Mouse (Mus musculus): Measurements from ENCODE around the gene Sh3gl3. TPM values are rescaled to one million over a fixed set of nuclear protein-coding genes. Genes with fewer than 3 reads are reported as not detected.
"Not testable (repeated sequence)": the region's sequence is repeated elsewhere in the genome, so short reads cannot be mapped to it uniquely, and the experiment has no call there.

Gene Sh3gl3
- polyA plus RNA-seq, 1 experiment = 0.30 TPM

DNA sequence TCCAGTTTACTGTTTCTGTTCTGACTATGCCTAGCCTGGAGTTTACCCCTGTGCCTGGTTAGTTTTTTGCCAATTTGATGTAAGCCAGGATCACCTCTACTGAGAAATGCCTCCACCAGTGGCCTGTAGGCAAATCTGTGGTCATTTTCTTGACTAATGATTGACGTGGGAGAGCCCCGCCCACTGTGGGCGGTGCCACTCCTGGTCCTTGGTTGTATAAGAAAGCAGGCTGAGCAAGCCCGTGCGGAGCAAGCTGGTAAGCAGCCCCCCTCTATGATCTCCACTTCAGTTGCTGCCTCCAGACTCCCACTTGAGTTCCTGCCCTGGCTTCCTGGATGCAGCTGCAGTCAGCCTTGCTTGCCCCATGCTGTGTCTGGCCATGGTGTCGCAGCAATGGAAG, 83.3 kb downstream of the Sh3gl3 start:
- WGBS = 65% methylated on average over 6 of the region's 6 CpGs
- Histone ChIP-seq H3K4me1 (ENCODE audit: control insufficient read depth, insufficient read depth, insufficient read length, low read length) (no peaks in the 10 kb centered on the region), H3K4me3 (ENCODE audit: low read depth, low read length) (no peak overlapping the region), H3K36me3 (ENCODE audit: control insufficient read depth, insufficient read depth, low read length) (no peaks in the 10 kb centered on the region), H3K27ac (ENCODE audit: insufficient read depth, low read depth, low read length) (no peak overlapping the region), H3K27me3 (ENCODE audit: control insufficient read depth, insufficient read depth, low read length) (no peaks in the 10 kb centered on the region)
- no peak for TF ChIP-seq CTCF (IDR thresholded peaks at IDR 0.05; ENCODE audit: extremely low read depth, insufficient read length, insufficient replicate concordance, low read depth, low read length)
- no peak for TF ChIP-seq POLR2A (IDR thresholded peaks at IDR 0.05; ENCODE audit: low read depth, low read length)

GRCm38 (mm10) chr7:82257530-82257929, 83.9 kb downstream of the Sh3gl3 start:
- Histone ChIP-seq H3K4me3 (ENCODE audit: low read depth, low read length) (no peak overlapping the region), H3K36me3 (ENCODE audit: control insufficient read depth, insufficient read depth, low read length) (no peaks in the 10 kb centered on the region), H3K27ac (ENCODE audit: insufficient read depth, low read depth, low read length) (no peak overlapping the region), H3K27me3 (ENCODE audit: control insufficient read depth, insufficient read depth, low read length) (no peaks in the 10 kb centered on the region), H3K4me1 (ENCODE audit: control insufficient read depth, insufficient read depth, insufficient read length, low read length) (no peaks in the 10 kb centered on the region)
- TF ChIP-seq POLR2A (IDR thresholded peaks at IDR 0.05; ENCODE audit: low read depth, low read length) (no peak), CTCF (IDR thresholded peaks at IDR 0.05; ENCODE audit: extremely low read depth, insufficient read length, insufficient replicate concordance, low read depth, low read length) (no peak)
- WGBS = 86% methylated on average over 4 of the region's 4 CpGs

DNA sequence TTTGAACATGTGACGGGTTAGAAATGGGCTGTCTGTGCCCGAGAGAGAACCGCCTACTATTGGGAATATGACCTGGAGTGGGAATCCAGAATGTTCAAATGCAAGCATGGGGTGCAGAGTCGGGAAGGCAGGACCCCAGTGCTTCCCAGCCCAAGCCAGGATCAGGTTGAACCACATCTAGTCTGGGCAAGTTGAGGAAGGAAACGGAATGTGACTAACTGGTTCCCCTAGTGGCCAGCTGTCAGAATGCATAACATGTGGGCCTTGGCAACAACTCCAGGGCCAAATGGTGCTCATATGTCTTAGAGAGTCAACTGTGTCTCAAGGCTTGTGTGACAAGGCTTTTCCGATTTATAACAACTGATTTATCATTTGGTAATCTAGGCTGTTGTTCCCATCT, 86.6 kb downstream of the Sh3gl3 start:
- Histone ChIP-seq H3K27me3 (ENCODE audit: control insufficient read depth, insufficient read depth, low read length) (no peaks in the 10 kb centered on the region), H3K4me1 (ENCODE audit: control insufficient read depth, insufficient read depth, insufficient read length, low read length) (no peaks in the 10 kb centered on the region), H3K27ac (ENCODE audit: insufficient read depth, low read depth, low read length) (no peak overlapping the region), H3K36me3 (ENCODE audit: control insufficient read depth, insufficient read depth, low read length) (no peaks in the 10 kb centered on the region), H3K4me3 (ENCODE audit: low read depth, low read length) (no peak overlapping the region)
- 67% methylated on average over 6 of the region's 6 CpGs for WGBS
- TF ChIP-seq POLR2A (IDR thresholded peaks at IDR 0.05; ENCODE audit: low read depth, low read length) (no peak), CTCF (IDR thresholded peaks at IDR 0.05; ENCODE audit: extremely low read depth, insufficient read length, insufficient replicate concordance, low read depth, low read length) (peak; percentile 44; the same call in 1 of the 2 replicates)

DNA sequence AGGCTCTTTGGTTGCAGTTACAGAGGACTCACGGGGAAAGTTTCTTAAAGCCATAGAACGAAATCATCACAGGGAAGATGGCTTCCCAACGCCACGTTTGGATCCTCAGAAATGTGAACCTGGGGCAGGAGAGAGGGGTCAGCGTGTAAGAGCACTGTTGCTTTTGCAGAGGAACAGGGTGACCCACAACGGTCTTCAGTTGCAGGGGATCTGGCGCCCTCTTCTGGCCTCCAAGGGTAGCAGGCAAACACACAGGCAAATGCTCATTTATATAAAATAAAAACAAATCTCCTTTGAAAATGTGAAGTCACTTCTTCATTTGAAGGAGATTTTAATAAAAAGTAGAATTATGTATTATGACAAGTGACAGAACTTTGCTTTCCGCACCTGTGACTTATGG, 89.5 kb downstream of the Sh3gl3 start:
- TF ChIP-seq POLR2A (IDR thresholded peaks at IDR 0.05; ENCODE audit: low read depth, low read length) = no peak
- peak; percentile 79; the same call in 1 of the 2 replicates for TF ChIP-seq CTCF (IDR thresholded peaks at IDR 0.05; ENCODE audit: extremely low read depth, insufficient read length, insufficient replicate concordance, low read depth, low read length)
- 25% methylated on average over 8 of the region's 8 CpGs for WGBS

DNA sequence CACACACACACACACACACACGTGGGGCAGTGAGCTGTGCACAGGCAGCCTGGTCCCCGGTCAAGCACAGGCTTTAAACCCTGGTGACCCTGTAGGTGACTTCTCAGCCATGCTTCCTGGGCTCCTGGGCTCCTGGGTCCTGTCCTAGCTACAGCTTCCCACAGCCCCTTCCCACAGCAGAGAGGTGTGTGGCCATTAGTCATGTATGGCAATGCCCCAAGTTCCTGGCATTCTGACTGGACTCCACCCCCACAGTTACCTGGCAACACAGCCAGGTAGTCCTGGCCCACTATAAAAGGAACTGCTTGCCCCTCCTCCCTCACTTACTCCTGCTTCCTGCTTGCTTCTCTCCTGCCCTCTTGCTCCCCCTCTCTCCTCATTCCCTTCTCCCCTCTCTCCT, 90.5 kb downstream of the Sh3gl3 start:
- Histone ChIP-seq H3K4me1 (ENCODE audit: control insufficient read depth, insufficient read depth, insufficient read length, low read length) (no peaks in the 10 kb centered on the region), H3K27me3 (ENCODE audit: control insufficient read depth, insufficient read depth, low read length) (no peaks in the 10 kb centered on the region), H3K36me3 (ENCODE audit: control insufficient read depth, insufficient read depth, low read length) (no peaks in the 10 kb centered on the region), H3K27ac (ENCODE audit: insufficient read depth, low read depth, low read length) (no peak overlapping the region), H3K4me3 (ENCODE audit: low read depth, low read length) (no peak overlapping the region)
- no peak for TF ChIP-seq CTCF (IDR thresholded peaks at IDR 0.05; ENCODE audit: extremely low read depth, insufficient read length, insufficient replicate concordance, low read depth, low read length)
- no peak for TF ChIP-seq POLR2A (IDR thresholded peaks at IDR 0.05; ENCODE audit: low read depth, low read length)
- 49% methylated on average over 2 of the region's 2 CpGs for WGBS

More for the DNA sequence above, 89.5 kb downstream of the Sh3gl3 start:
- no peaks in the 10 kb centered on the region for H3K4me1 ChIP-seq (ENCODE audit: control insufficient read depth, insufficient read depth, insufficient read length, low read length)
- no peaks in the 10 kb centered on the region for H3K36me3 ChIP-seq (ENCODE audit: control insufficient read depth, insufficient read depth, low read length)
- no peak overlapping the region for H3K27ac ChIP-seq (ENCODE audit: insufficient read depth, low read depth, low read length)
- no peak overlapping the region for H3K4me3 ChIP-seq (ENCODE audit: low read depth, low read length)
- H3K27me3 ChIP-seq (ENCODE audit: control insufficient read depth, insufficient read depth, low read length) = no peaks in the 10 kb centered on the region

DNA sequence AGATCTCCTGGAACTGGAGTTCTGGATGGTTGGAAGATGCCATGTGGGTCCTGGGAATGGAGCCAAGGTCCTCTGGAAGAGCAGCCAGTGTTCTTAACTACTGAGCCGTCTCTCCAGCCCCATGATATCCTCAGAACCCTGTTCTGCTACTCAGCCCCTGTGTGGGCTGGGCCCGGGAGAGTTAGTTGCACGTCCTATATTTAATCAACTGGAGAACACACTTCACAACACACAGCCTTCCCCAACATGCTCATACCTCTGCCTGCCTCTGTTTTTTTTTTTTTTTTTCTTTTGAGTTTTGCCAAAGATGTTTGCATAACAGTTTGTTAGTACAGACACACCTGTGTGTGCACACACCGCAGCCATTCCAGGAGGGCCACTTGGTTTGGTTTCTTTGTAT, 91.7 kb downstream of the Sh3gl3 start:
- 54% methylated on average over 4 of the region's 4 CpGs for WGBS
- Histone ChIP-seq H3K4me1 (ENCODE audit: control insufficient read depth, insufficient read depth, insufficient read length, low read length) (no peaks in the 10 kb centered on the region), H3K27ac (ENCODE audit: insufficient read depth, low read depth, low read length) (no peak overlapping the region), H3K4me3 (ENCODE audit: low read depth, low read length) (no peak overlapping the region), H3K36me3 (ENCODE audit: control insufficient read depth, insufficient read depth, low read length) (no peaks in the 10 kb centered on the region), H3K27me3 (ENCODE audit: control insufficient read depth, insufficient read depth, low read length) (no peaks in the 10 kb centered on the region)
- TF ChIP-seq CTCF (IDR thresholded peaks at IDR 0.05; ENCODE audit: extremely low read depth, insufficient read length, insufficient replicate concordance, low read depth, low read length) = no peak
- no peak for TF ChIP-seq POLR2A (IDR thresholded peaks at IDR 0.05; ENCODE audit: low read depth, low read length)

- 24% methylated on average over 1 of the region's 1 CpGs for WGBS
- TF ChIP-seq CTCF (IDR thresholded peaks at IDR 0.05; ENCODE audit: extremely low read depth, insufficient read length, insufficient replicate concordance, low read depth, low read length) (no peak), POLR2A (IDR thresholded peaks at IDR 0.05; ENCODE audit: low read depth, low read length) (no peak)
Measured at GRCm38 (mm10) chr7:82269948-82270347, 96.3 kb downstream of the Sh3gl3 start.

GRCm38 (mm10) chr7:82271742-82272141, 98.1 kb downstream of the Sh3gl3 start:
- H3K27ac ChIP-seq (ENCODE audit: insufficient read depth, low read depth, low read length) = no peak overlapping the region
- no peaks in the 10 kb centered on the region for H3K27me3 ChIP-seq (ENCODE audit: control insufficient read depth, insufficient read depth, low read length)
- whole genome bisulfite sequencing = 68% methylated on average over 5 of the region's 5 CpGs
- no peaks in the 10 kb centered on the region for H3K4me1 ChIP-seq (ENCODE audit: control insufficient read depth, insufficient read depth, insufficient read length, low read length)
- no peak overlapping the region for H3K4me3 ChIP-seq (ENCODE audit: low read depth, low read length)
- TF ChIP-seq CTCF (IDR thresholded peaks at IDR 0.05; ENCODE audit: extremely low read depth, insufficient read length, insufficient replicate concordance, low read depth, low read length) = no peak
- TF ChIP-seq POLR2A (IDR thresholded peaks at IDR 0.05; ENCODE audit: low read depth, low read length) = no peak
- no peaks in the 10 kb centered on the region for H3K36me3 ChIP-seq (ENCODE audit: control insufficient read depth, insufficient read depth, low read length)

More at GRCm38 (mm10) chr7:82269948-82270347, 96.3 kb downstream of the Sh3gl3 start:
- Histone ChIP-seq H3K4me3 (ENCODE audit: low read depth, low read length) (no peak overlapping the region), H3K27me3 (ENCODE audit: control insufficient read depth, insufficient read depth, low read length) (no peaks in the 10 kb centered on the region), H3K27ac (ENCODE audit: insufficient read depth, low read depth, low read length) (no peak overlapping the region), H3K4me1 (ENCODE audit: control insufficient read depth, insufficient read depth, insufficient read length, low read length) (no peaks in the 10 kb centered on the region), H3K36me3 (ENCODE audit: control insufficient read depth, insufficient read depth, low read length) (no peaks in the 10 kb centered on the region)

- not testable (repeated sequence) for H3K4me3 ChIP-seq (ENCODE audit: low read depth, low read length); H3K4me1 ChIP-seq (ENCODE audit: control insufficient read depth, insufficient read depth, insufficient read length, low read length); H3K36me3 ChIP-seq (ENCODE audit: control insufficient read depth, insufficient read depth, low read length); H3K27ac ChIP-seq (ENCODE audit: insufficient read depth, low read depth, low read length); H3K27me3 ChIP-seq (ENCODE audit: control insufficient read depth, insufficient read depth, low read length)
- WGBS = 25% methylated on average over 5 of the region's 5 CpGs
Measured at GRCm38 (mm10) chr7:82272875-82273274, 99.2 kb downstream of the Sh3gl3 start.

Measured in small intestine, adult 2 months (tissue).